Mouse (Mus musculus) limb, embryonic 13.5 days (tissue): ENCODE measurements around the gene Syt16. TPM values are rescaled to one million over a fixed set of nuclear protein-coding genes. Genes with fewer than 3 reads are reported as not detected.

Source experiments
- ATAC-seq: fragments of 200-750 bp; cut with Nextera tagmentation; 2 replicates; pipeline ENCODE4 v1.8.0; 2017; ENCODE audit warnings: low read depth, moderate number of reproducible peaks, moderate TSS enrichment; ENCODE audit not compliant: low FRiP score
- H3K27ac ChIP-seq: fragments of 300-500 bp; sonication (generic); 2 replicates; pipeline ENCODE4 v1.5.1; 2015; ENCODE audit warnings: inconsistent platforms, mild to moderate bottlenecking, moderate library complexity
- H3K27me3 ChIP-seq: fragments of 300-500 bp; sonication (generic); 2 replicates; pipeline ENCODE4 v1.6.1; 2015; ENCODE audit warnings: mild to moderate bottlenecking, inconsistent platforms
- H3K36me3 ChIP-seq: fragments of 300-500 bp; sonication (generic); 2 replicates; pipeline ENCODE4 v1.6.1; 2015; ENCODE audit warnings: inconsistent platforms, mild to moderate bottlenecking, moderate library complexity
- H3K4me1 ChIP-seq: fragments of 300-500 bp; sonication (generic); 2 replicates; pipeline ENCODE4 v1.6.1; 2015; ENCODE audit warnings: inconsistent platforms
- H3K4me2 ChIP-seq: fragments of 300-500 bp; sonication (generic); replicated peaks from 2 replicates; pipeline ENCODE4 v1.6.1; 2015; ENCODE audit warnings: inconsistent platforms, mild to moderate bottlenecking, moderate library complexity
- H3K4me3 ChIP-seq: fragments of 300-500 bp; sonication (generic); 2 replicates; pipeline ENCODE4 v1.5.1; 2015; ENCODE audit warnings: moderate library complexity, mild to moderate bottlenecking, inconsistent platforms
- H3K9ac ChIP-seq: fragments of 300-500 bp; sonication (generic); 2 replicates; pipeline ENCODE4 v1.6.1; 2015; ENCODE audit warnings: mild to moderate bottlenecking, inconsistent platforms
- H3K9me3 ChIP-seq: fragments of 300-500 bp; sonication (generic); 2 replicates; pipeline ENCODE4 v1.6.1; 2016; ENCODE audit warnings: inconsistent platforms
- WGBS: fragments of 180-500 bp; shearing (Covaris S2); methylation state at CpG from one replicate; pipeline ENCODE4 v1.1.7; 2015; 5-methylcytosine and 5-hydroxymethylcytosine counted together
- polyA plus RNA-seq: library from polyadenylated mRNA; unstranded; fragments of >200 nt; fragmentation: Nextera tagmentation; extraction: Ambion mirVana; gene quantifications from 2 replicates; pipeline ENCODE4 v1.2.1, GENCODE M21; 2015

Syt16 gene
- polyA plus RNA-seq, 1 experiment from 2014 or later, result 6.3 TPM

DNA sequence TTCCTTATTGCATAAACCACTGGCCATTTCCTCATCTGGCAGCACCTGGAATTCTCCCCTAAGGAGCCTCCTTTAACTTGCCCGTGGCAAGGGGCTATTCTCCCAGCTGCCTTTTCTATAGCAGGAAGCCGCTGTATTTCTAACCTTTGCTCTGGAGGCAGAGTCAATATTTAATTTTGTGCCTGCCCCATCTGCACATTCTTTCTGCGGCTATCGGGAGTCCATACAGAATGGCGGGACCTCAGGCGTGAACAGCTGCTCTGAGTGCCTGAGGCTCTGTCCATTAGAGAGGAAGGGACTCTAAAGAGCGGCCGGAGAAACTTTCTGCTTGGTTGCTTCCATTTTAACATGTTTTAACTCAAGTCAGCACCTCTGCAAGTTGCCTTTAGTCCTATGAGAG is 89.6 kb downstream of the Syt16 start:
- Histone ChIP-seq H3K4me3 (no peak overlapping the region), H3K27me3 (no peaks in the 10 kb centered on the region), H3K36me3 (no peaks in the 10 kb centered on the region), H3K9me3 (no peaks in the 10 kb centered on the region), H3K4me2 (no peak overlapping the region), H3K9ac (no peak overlapping the region), H3K27ac (no peak overlapping the region), H3K4me1 (no peaks in the 10 kb centered on the region)
- WGBS, result 74% methylated on average over 8 of the region's 8 CpGs
- ATAC-seq, result no peak

DNA sequence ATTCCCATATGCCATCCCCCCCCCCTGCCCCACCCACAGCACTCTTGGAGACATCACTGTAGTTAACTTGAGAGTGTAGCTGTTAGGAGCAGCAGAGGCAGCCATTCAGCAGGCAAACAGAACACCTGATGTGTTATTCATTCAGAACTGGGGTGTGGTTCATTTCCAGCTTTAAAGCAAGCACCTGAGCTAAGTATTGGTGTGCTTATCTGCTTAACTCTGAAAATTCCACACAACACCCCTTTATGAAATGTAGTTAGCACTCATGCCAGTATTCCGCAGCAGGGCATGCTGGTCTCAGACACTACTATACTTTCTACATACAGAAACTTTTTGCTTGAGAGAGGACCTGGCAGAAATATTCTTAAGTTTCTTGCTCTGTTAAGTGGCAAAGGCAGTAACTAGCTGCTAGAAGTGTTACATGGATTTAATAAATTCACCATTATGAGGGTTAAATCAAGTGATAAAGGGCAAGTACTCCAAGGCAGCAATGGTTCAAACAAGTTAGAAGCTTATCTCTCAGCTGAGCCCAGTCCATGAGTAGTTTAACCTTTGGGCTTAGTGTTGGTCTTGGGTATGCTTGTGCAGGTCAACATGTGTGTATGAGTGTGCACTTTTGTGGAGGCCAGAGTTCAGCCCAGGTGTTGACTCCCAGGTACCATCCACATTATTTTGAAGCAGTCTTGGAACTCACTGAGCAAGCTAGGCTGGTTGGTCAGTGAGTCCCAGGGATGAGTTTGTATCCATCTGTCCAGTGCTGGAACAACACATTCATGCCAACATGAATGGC is 92.1 kb downstream of the Syt16 start:
- Histone ChIP-seq H3K27me3 (no peaks in the 10 kb centered on the region), H3K9me3 (no peaks in the 10 kb centered on the region), H3K4me1 (no peaks in the 10 kb centered on the region), H3K4me3 (no peak overlapping the region), H3K9ac (no peak overlapping the region), H3K4me2 (no peak overlapping the region), H3K36me3 (no peaks in the 10 kb centered on the region), H3K27ac (no peak overlapping the region)
- WGBS, result 91% methylated on average over 1 of the region's 1 CpGs
- ATAC-seq, result no peak

DNA sequence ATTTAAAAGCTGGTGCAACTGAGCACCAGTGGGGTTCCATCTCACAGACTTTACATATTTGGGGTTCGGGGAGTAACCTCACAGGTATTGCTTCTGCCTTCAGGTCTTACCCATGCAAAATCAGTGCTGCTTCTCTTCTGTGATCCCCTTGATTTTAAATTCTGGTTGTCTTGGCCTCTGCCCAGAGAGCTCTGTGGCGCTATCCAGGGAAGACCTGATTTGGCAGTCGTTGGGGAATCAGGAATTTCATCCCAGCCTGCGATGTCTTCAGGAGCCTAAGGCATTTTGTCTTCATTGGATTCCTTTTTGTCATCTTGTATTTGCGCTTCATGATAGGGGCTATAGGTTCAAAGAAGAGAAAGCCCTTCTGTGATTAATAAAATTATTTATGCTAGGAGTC is 95.1 kb downstream of the Syt16 start:
- Histone ChIP-seq H3K36me3 (no peaks in the 10 kb centered on the region), H3K4me2 (no peak overlapping the region), H3K9ac (no peak overlapping the region), H3K9me3 (no peaks in the 10 kb centered on the region), H3K27me3 (no peaks in the 10 kb centered on the region), H3K4me1 (no peaks in the 10 kb centered on the region), H3K27ac (no peak overlapping the region), H3K4me3 (no peak overlapping the region)
- 84% methylated on average over 5 of the region's 5 CpGs for WGBS
- ATAC-seq, result no peak

DNA sequence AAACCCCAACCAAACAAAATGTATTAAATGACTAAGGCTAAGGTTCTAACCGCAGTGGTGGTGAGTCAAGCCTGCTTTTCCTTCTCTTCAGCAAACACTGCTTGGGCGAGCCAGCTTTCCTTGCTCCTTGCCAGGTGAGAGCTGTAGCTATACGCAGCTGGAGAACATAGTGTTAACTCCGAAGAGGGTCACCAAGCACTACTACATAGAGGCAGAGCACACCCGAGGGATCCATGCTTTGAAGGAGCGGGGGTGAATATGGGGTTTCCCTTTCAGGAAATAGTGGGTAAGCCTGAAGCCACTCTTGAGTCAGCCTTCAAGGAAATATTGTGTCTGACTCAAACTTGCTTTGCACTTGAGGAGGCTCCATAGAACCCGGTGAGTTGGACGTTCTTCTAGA is 95.6 kb downstream of the Syt16 start:
- H3K4me3 ChIP-seq, result no peak overlapping the region

DNA sequence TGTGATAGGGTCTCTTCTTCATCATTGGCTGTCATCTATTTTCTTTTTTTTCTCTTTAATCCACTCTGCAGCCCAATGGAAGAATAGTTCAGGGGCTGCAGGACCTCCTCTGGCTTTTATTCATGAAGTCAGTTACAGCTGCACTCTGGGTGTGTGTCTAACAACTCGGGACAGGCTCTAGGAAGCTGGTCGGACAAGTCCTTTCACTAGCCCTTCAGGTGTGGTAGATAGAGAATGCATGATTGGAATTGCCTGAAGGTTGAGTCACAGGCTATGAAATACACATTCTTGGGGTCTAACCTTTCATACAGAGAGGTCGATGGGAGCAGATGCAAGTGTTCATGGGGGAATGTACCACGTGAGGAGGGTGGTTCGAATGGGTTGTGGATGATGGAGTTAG is 97.2 kb downstream of the Syt16 start:
- Histone ChIP-seq H3K4me2 (no peak overlapping the region), H3K4me3 (no peak overlapping the region), H3K9me3 (no peaks in the 10 kb centered on the region), H3K27ac (no peak overlapping the region), H3K27me3 (no peaks in the 10 kb centered on the region), H3K4me1 (peaks cover 5% of the 10 kb centered on the region; the same call in 1 of the 2 replicates), H3K36me3 (no peaks in the 10 kb centered on the region), H3K9ac (no peak overlapping the region)
- no peak for ATAC-seq
- WGBS, result 70% methylated on average over 5 of the region's 5 CpGs

More for the DNA sequence above, 95.6 kb downstream of the Syt16 start:
- Histone ChIP-seq H3K4me1 (no peaks in the 10 kb centered on the region), H3K36me3 (no peaks in the 10 kb centered on the region), H3K9me3 (no peaks in the 10 kb centered on the region), H3K9ac (no peak overlapping the region), H3K27me3 (no peaks in the 10 kb centered on the region), H3K4me2 (no peak overlapping the region), H3K27ac (no peak overlapping the region)
- WGBS, result 78% methylated on average over 8 of the region's 8 CpGs
- ATAC-seq, result no peak

DNA sequence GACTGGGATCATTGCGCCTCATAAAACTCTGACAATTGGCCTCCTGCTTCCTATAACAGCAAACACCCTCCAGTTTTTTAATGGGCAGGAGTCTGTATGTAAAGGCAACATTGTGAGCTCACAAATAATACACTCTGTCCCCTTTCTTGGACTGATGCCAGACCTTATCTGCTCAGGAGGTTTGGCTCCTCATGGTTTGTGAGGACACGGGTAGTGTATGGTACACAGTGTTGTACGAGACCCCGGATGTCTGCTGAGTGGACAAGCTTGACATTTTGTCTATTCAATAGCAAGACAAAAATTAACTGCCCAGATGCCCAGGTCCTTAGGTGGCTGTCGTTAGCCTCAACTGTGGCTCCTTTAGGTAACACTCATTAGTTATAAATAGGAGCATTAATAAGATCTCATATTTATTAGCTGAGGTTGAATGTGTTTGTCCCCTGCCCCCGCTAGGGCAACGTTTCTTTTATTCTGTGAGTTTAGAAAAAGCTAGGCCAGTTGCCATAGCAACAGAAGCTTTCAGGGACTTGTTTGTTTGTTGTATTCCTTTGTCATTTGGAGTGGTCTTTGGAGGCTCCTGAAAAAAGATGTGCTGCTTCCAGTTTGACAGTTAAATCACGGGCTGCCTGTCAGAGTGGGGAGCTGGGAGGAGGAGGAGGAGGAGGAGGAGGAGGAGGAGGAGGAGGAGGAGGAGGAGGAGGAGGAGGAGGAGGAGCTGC is 101.3 kb downstream of the Syt16 start:
- no peaks in the 10 kb centered on the region for H3K9me3 ChIP-seq

DNA sequence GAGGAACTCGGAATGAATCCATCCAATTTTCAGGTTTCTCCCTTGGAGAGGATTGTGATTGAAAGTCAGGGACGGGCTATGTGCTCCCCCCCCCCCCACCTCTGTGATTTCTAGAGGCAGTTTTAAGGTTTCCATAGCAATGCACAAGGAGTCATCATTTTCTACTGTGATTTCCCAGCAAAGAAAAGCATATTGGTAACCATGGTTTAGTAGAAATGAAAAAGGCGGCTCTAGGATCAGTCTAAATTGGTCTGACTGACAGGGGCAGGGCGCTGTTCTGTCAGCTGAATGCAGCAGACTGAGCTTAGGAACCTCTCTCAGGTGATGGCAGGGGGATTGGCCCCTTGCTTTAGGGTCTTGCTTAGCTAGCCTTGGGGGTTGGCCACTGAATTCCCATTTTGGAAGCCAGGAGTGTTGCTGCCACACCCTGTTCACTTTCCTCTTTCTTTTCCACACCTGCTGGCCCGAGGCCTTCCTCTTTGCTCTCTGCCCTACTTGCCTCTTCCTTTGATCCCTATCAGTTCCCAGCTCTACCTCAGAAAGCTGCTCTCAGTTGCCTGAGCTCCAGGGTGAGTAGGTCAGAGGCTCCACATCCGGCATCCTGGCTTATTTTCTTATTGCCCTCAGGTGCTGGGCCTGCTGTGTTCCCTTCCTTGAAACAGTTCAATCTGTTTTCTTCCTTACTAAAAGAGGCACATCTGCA is 108.5 kb downstream of the Syt16 start:
- no peaks in the 10 kb centered on the region for H3K36me3 ChIP-seq
- H3K27ac ChIP-seq, result no peak overlapping the region
- H3K4me2 ChIP-seq, result no peak overlapping the region
- H3K9me3 ChIP-seq, result no peaks in the 10 kb centered on the region
- no peaks in the 10 kb centered on the region for H3K27me3 ChIP-seq
- no peak overlapping the region for H3K9ac ChIP-seq
- H3K4me1 ChIP-seq, result no peaks in the 10 kb centered on the region
- ATAC-seq, result no peak
- no peak overlapping the region for H3K4me3 ChIP-seq
- WGBS, result 65% methylated on average over 6 of the region's 6 CpGs

More for the DNA sequence above, 101.3 kb downstream of the Syt16 start:
- Histone ChIP-seq H3K27me3 (no peaks in the 10 kb centered on the region), H3K4me2 (no peak overlapping the region), H3K4me1 (peaks cover 5% of the 10 kb centered on the region; the same call in 1 of the 2 replicates), H3K9ac (no peak overlapping the region), H3K36me3 (no peaks in the 10 kb centered on the region), H3K27ac (no peak overlapping the region), H3K4me3 (no peak overlapping the region)
- no peak for ATAC-seq
- WGBS, result 61% methylated on average over 7 of the region's 8 CpGs

DNA sequence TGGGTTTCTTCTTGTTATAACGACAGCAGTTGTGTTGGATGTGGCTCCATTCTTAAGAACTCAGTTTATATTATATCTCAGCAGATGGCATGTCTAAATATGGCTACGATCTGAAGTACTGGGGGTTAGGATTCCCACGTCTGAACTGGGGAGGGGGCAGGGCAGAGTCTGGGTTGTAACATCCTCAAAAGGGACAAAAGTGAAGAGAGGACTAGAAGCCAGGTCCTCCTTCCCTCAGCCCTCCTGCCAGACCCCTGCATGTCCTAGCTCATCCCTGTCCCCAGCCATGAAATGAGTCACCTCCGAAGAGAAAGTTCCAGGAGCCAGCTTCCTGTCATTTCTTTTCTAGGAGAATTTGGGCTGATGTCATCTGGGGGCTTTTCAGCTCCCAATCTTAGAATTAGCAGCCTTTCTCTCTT is 111.2 kb downstream of the Syt16 start:
- Histone ChIP-seq H3K4me3 (no peak overlapping the region), H3K9ac (no peak overlapping the region), H3K27me3 (no peaks in the 10 kb centered on the region), H3K4me2 (no peak overlapping the region), H3K27ac (no peak overlapping the region), H3K36me3 (no peaks in the 10 kb centered on the region), H3K9me3 (no peaks in the 10 kb centered on the region), H3K4me1 (no peaks in the 10 kb centered on the region)
- ATAC-seq, result no peak
- 65% methylated on average over 4 of the region's 4 CpGs for WGBS

DNA sequence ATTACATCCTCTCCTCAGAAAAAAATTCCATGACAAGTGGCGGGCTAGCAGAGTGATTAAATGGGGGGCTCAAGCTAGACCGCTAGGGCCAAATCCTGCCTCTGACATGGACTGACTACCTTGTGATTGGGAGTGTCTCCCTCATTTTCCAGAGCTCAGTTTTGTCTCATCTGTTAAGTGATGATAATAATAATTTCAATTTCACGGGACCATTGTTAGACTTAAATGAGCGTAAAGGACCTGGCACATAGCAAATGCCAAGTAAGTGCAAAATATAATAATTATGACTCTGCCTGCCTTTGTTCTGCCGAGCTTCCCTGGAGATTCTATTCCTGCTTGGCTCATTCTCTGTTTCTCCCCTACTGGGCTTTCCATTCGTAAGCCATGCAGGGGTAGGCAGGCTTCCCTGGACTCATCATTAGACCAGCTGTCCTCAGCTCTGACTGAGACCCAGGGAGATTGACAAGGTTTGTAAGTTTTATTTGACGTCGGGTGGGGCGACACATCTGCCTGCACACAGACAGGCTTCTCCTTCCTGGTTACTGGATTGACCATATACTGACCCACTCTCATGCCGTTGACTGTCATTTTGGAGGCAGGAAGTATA is 112.1 kb downstream of the Syt16 start:
- H3K4me1 ChIP-seq, result no peaks in the 10 kb centered on the region
- H3K4me3 ChIP-seq, result no peak overlapping the region
- H3K36me3 ChIP-seq, result no peaks in the 10 kb centered on the region
- H3K9ac ChIP-seq, result no peak overlapping the region
- H3K27ac ChIP-seq, result no peak overlapping the region
- H3K4me2 ChIP-seq, result no peak overlapping the region
- H3K9me3 ChIP-seq, result no peaks in the 10 kb centered on the region
- H3K27me3 ChIP-seq, result no peaks in the 10 kb centered on the region
- no peak for ATAC-seq
- 86% methylated on average over 10 of the region's 10 CpGs for WGBS

DNA sequence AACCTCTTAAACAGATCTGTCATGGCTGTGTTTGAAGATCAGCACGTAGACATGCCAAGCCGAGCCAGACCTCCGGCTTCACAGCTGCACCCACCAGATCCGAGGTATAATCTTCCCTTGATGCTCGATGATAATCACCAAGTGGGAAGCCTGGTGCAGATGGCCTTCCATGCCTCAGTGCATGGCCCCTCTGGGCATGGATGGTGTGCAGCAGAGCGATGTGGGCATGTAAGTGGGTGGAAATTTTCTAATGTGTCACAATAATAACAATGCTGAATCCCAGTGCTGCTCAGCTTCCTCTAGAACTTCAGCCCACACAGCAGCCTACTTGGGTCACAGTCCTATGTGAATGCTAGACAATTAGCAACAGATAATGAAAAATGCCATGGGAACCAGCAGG is 119.4 kb downstream of the Syt16 start:
- Histone ChIP-seq H3K36me3 (no peaks in the 10 kb centered on the region), H3K9me3 (no peaks in the 10 kb centered on the region), H3K4me1 (no peaks in the 10 kb centered on the region), H3K4me2 (no peak overlapping the region), H3K27ac (no peak overlapping the region), H3K9ac (no peak overlapping the region), H3K27me3 (no peaks in the 10 kb centered on the region), H3K4me3 (no peak overlapping the region)
- no peak for ATAC-seq
- WGBS, result 85% methylated on average over 6 of the region's 6 CpGs

DNA sequence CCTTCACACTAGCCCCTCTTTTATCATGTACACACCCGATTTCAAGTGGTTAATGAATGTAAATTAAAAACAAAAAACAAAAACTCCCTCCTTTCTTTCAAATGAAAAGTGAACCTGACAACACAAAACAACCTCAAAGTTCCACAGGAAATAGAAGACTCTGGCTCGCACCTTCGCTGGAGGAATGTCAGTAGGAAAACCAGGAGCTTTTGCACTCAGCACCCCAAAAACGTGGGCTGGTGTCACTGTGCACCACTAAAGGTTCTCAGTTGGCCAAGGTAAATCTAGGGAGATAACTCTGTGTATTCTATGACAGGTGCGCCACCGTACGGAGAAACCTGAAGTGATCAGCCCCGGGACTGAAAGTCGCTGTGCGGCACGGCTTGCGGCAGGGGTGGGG is 128.3 kb downstream of the Syt16 start:
- Histone ChIP-seq H3K36me3 (no peaks in the 10 kb centered on the region), H3K27ac (no peak overlapping the region), H3K9ac (no peak overlapping the region), H3K27me3 (no peaks in the 10 kb centered on the region), H3K4me2 (no peak overlapping the region), H3K4me1 (no peaks in the 10 kb centered on the region), H3K4me3 (no peak overlapping the region), H3K9me3 (peaks cover 11% of the 10 kb centered on the region)
- ATAC-seq, result no peak
- WGBS, result 69% methylated on average over 12 of the region's 12 CpGs

DNA sequence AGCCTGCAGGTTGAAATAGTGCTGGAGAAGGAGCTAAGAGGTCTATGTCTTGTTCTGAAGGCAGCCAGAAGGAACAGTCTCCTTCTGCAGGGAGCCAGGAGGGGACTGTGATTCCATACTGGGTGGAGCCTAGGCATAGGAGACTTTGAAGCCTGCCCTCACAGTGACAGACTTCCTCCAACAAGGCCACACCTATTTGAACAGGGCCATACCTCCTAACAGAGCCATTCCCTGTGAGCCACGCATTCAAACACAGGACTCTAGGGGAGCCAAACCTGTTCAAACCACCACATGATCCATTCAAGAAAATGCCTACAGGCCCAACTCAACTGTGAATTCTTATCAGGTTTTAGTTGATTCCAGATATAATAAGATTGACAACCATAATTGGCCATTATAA is 130.8 kb downstream of the Syt16 start:
- Histone ChIP-seq H3K9me3 (peaks cover 11% of the 10 kb centered on the region), H3K36me3 (no peaks in the 10 kb centered on the region), H3K27me3 (no peaks in the 10 kb centered on the region), H3K4me3 (no peak overlapping the region), H3K4me2 (no peak overlapping the region), H3K9ac (no peak overlapping the region), H3K4me1 (no peaks in the 10 kb centered on the region), H3K27ac (no peak overlapping the region)
- ATAC-seq, result no peak
- WGBS, result 62% methylated on average over 1 of the region's 1 CpGs
